Mouse (Mus musculus): ENCODE measurements at regions not wholly inside any gene's neighbourhood (a gene's known extent, or its start where the extent isn't known, plus 50 kb on each side); places are given as distances from the start of the nearest gene placed in this dataset.

GRCm38 (mm10) chr12:71549336-71549735, 239.7 kb downstream of the Dact1 start:
- no peaks in the 10 kb centered on the region for H3K36me3 ChIP-seq (ENCODE audit: control insufficient read depth, insufficient read depth, low read length)
- no peaks in the 10 kb centered on the region for H3K27me3 ChIP-seq (ENCODE audit: control insufficient read depth, insufficient read depth, low read length)
- H3K79me2 ChIP-seq (replicated peaks; ENCODE audit: control insufficient read depth, insufficient read depth, low read length), result no peaks in the 10 kb centered on the region
- H3K4me3 ChIP-seq, result no peak overlapping the region
- TF ChIP-seq CTCF (IDR thresholded peaks at IDR 0.05) (no peak), POLR2A (IDR thresholded peaks at IDR 0.05; ENCODE audit: insufficient read depth, low read depth, low read length) (no peak), EP300 (IDR thresholded peaks at IDR 0.05; ENCODE audit: insufficient read depth, low read depth, low read length) (no peak)
- no peak overlapping the region for H3K27ac ChIP-seq
- 24% methylated on average over 6 of the region's 6 CpGs for WGBS
- DNase-seq, result no peak
- intact Hi-C loops (cut with DNase I), result loop anchor here (10.0 kb wide), 1 partner anchor 355 kb away; no protein-coding TSS in a partner anchor
- H3K4me1 ChIP-seq (ENCODE audit: control insufficient read depth, insufficient read depth, low read length), result no peaks in the 10 kb centered on the region; the same call in 1 of the 2 replicates
- no peak overlapping the region for H3K9ac ChIP-seq (ENCODE audit: low read depth, low read length)

- Histone ChIP-seq H3K36me3 (ENCODE audit: control insufficient read depth, insufficient read depth, low read length) (no peaks in the 10 kb centered on the region), H3K9ac (ENCODE audit: low read depth, low read length) (no peak overlapping the region), H3K4me3 (no peak overlapping the region), H3K27me3 (ENCODE audit: control insufficient read depth, insufficient read depth, low read length) (no peaks in the 10 kb centered on the region), H3K27ac (no peak overlapping the region), H3K4me1 (ENCODE audit: control insufficient read depth, insufficient read depth, low read length) (no peaks in the 10 kb centered on the region), H3K79me2 (replicated peaks; ENCODE audit: control insufficient read depth, insufficient read depth, low read length) (no peaks in the 10 kb centered on the region)
- DNase-seq, result no peak
- WGBS, result 75% methylated on average over 2 of the region's 2 CpGs
- intact Hi-C loops (cut with DNase I), result no loop called here
- TF ChIP-seq CTCF (IDR thresholded peaks at IDR 0.05), result no peak
- TF ChIP-seq EP300 (IDR thresholded peaks at IDR 0.05; ENCODE audit: insufficient read depth, low read depth, low read length), result no peak
- TF ChIP-seq POLR2A (IDR thresholded peaks at IDR 0.05; ENCODE audit: insufficient read depth, low read depth, low read length), result no peak
Observed at GRCm38 (mm10) chr12:71554212-71554611, 244.5 kb downstream of the Dact1 start.

- no peak overlapping the region for H3K4me3 ChIP-seq
- TF ChIP-seq CTCF (IDR thresholded peaks at IDR 0.05) (no peak), POLR2A (IDR thresholded peaks at IDR 0.05; ENCODE audit: insufficient read depth, low read depth, low read length) (no peak), EP300 (IDR thresholded peaks at IDR 0.05; ENCODE audit: insufficient read depth, low read depth, low read length) (no peak)
- no peaks in the 10 kb centered on the region for H3K36me3 ChIP-seq (ENCODE audit: control insufficient read depth, insufficient read depth, low read length)
- no peak overlapping the region for H3K27ac ChIP-seq
- intact Hi-C loops (cut with DNase I), result no loop called here
- no peak overlapping the region for H3K9ac ChIP-seq (ENCODE audit: low read depth, low read length)
- WGBS, result 81% methylated on average over 7 of the region's 7 CpGs
- no peaks in the 10 kb centered on the region for H3K4me1 ChIP-seq (ENCODE audit: control insufficient read depth, insufficient read depth, low read length)
- DNase-seq, result no peak
- no peaks in the 10 kb centered on the region for H3K27me3 ChIP-seq (ENCODE audit: control insufficient read depth, insufficient read depth, low read length)
- no peaks in the 10 kb centered on the region for H3K79me2 ChIP-seq (replicated peaks; ENCODE audit: control insufficient read depth, insufficient read depth, low read length)
Observed at GRCm38 (mm10) chr12:71561259-71561658, 251.6 kb downstream of the Dact1 start.

GRCm38 (mm10) chr12:71561918-71562572, 252.4 kb downstream of the Dact1 start:
- H3K4me1 ChIP-seq (ENCODE audit: control insufficient read depth, insufficient read depth, low read length), result no peaks in the 10 kb centered on the region
- H3K36me3 ChIP-seq (ENCODE audit: control insufficient read depth, insufficient read depth, low read length), result no peaks in the 10 kb centered on the region
- H3K27ac ChIP-seq, result no peak overlapping the region
- H3K9ac ChIP-seq (ENCODE audit: low read depth, low read length), result no peak overlapping the region
- intact Hi-C loops (cut with DNase I), result no loop called here
- DNase-seq, result no peak
- H3K27me3 ChIP-seq (ENCODE audit: control insufficient read depth, insufficient read depth, low read length), result no peaks in the 10 kb centered on the region
- H3K4me3 ChIP-seq, result no peak overlapping the region
- TF ChIP-seq CTCF (IDR thresholded peaks at IDR 0.05) (no peak), POLR2A (IDR thresholded peaks at IDR 0.05; ENCODE audit: insufficient read depth, low read depth, low read length) (no peak), EP300 (IDR thresholded peaks at IDR 0.05; ENCODE audit: insufficient read depth, low read depth, low read length) (no peak)
- H3K79me2 ChIP-seq (replicated peaks; ENCODE audit: control insufficient read depth, insufficient read depth, low read length), result no peaks in the 10 kb centered on the region
- 87% methylated on average over 8 of the region's 8 CpGs for WGBS

- no peaks in the 10 kb centered on the region for H3K79me2 ChIP-seq (replicated peaks; ENCODE audit: control insufficient read depth, insufficient read depth, low read length)
- H3K4me1 ChIP-seq (ENCODE audit: control insufficient read depth, insufficient read depth, low read length), result no peaks in the 10 kb centered on the region
- 89% methylated on average over 4 of the region's 4 CpGs for WGBS
- DNase-seq, result no peak
- no peak overlapping the region for H3K4me3 ChIP-seq
- H3K27ac ChIP-seq, result no peak overlapping the region
- H3K36me3 ChIP-seq (ENCODE audit: control insufficient read depth, insufficient read depth, low read length), result no peaks in the 10 kb centered on the region
- no peak for TF ChIP-seq EP300 (IDR thresholded peaks at IDR 0.05; ENCODE audit: insufficient read depth, low read depth, low read length)
- no peaks in the 10 kb centered on the region for H3K27me3 ChIP-seq (ENCODE audit: control insufficient read depth, insufficient read depth, low read length)
- H3K9ac ChIP-seq (ENCODE audit: low read depth, low read length), result no peak overlapping the region
- intact Hi-C loops (cut with DNase I), result no loop called here
Observed at GRCm38 (mm10) chr12:71563219-71563618, 253.5 kb downstream of the Dact1 start.

- WGBS, result 92% methylated on average over 3 of the region's 3 CpGs
- no peaks in the 10 kb centered on the region for H3K27me3 ChIP-seq (ENCODE audit: control insufficient read depth, insufficient read depth, low read length)
- H3K4me3 ChIP-seq, result no peak overlapping the region
- TF ChIP-seq CTCF (IDR thresholded peaks at IDR 0.05) (no peak), EP300 (IDR thresholded peaks at IDR 0.05; ENCODE audit: insufficient read depth, low read depth, low read length) (no peak), POLR2A (IDR thresholded peaks at IDR 0.05; ENCODE audit: insufficient read depth, low read depth, low read length) (no peak)
- H3K9ac ChIP-seq (ENCODE audit: low read depth, low read length), result no peak overlapping the region
- no peaks in the 10 kb centered on the region for H3K4me1 ChIP-seq (ENCODE audit: control insufficient read depth, insufficient read depth, low read length)
- H3K36me3 ChIP-seq (ENCODE audit: control insufficient read depth, insufficient read depth, low read length), result no peaks in the 10 kb centered on the region
- H3K79me2 ChIP-seq (replicated peaks; ENCODE audit: control insufficient read depth, insufficient read depth, low read length), result no peaks in the 10 kb centered on the region
- DNase-seq, result no peak
- no peak overlapping the region for H3K27ac ChIP-seq
- intact Hi-C loops (cut with DNase I), result no loop called here
Observed at GRCm38 (mm10) chr12:71566371-71566770, 256.7 kb downstream of the Dact1 start.
